Mouse (Mus musculus): ENCODE data around the gene Haghl. TPM values are rescaled to one million over a fixed set of nuclear protein-coding genes. Genes with fewer than 3 reads are reported as not detected.
"Not testable (repeated sequence)": the region's sequence is repeated elsewhere in the genome, so short reads cannot be mapped to it uniquely, and the experiment has no call there.

Haghl gene
- total and polyA plus RNA-seq, 2 experiments from 2014 or later = 141 to 154 TPM

- TF ChIP-seq CTCF (IDR thresholded peaks at IDR 0.05; ENCODE audit: low read depth) = no peak
- ATAC-seq (no peak), DNase-seq (no peak)
- Histone ChIP-seq H3K36me3 (ENCODE audit: insufficient read depth) (no peaks in the 10 kb centered on the region), H3K27ac (ENCODE audit: low read depth, low read length) (no peak overlapping the region), H3K4me1 (ENCODE audit: insufficient read depth) (no peaks in the 10 kb centered on the region), H3K27me3 (ENCODE audit: insufficient read depth, low read length) (no peaks in the 10 kb centered on the region), H3K4me3 (ENCODE audit: low read depth, low read length) (no peak overlapping the region), H3K9me3 (ENCODE audit: low read length) (no peaks in the 10 kb centered on the region), H3K9ac (no peak overlapping the region), H3K4me2 (ENCODE audit: low read depth) (no peak overlapping the region)
- WGBS = 92% methylated on average over 9 of the region's 9 CpGs
These were observed 41.6 kb downstream of the Haghl start for GRCm38 (mm10) chr17:25743831-25744230.

GRCm38 (mm10) chr17:25741471-25741870, 44.0 kb downstream of the Haghl start:
- DNase-seq; H3K9me3 ChIP-seq (ENCODE audit: low read length); H3K4me1 ChIP-seq (ENCODE audit: insufficient read depth); H3K4me2 ChIP-seq (ENCODE audit: low read depth); H3K36me3 ChIP-seq (ENCODE audit: insufficient read depth); H3K4me3 ChIP-seq (ENCODE audit: low read depth, low read length); ATAC-seq; H3K27ac ChIP-seq (ENCODE audit: low read depth, low read length); H3K27me3 ChIP-seq (ENCODE audit: insufficient read depth, low read length); H3K9ac ChIP-seq: not testable (repeated sequence)
- WGBS = 63% methylated on average over 12 of the region's 12 CpGs

- Histone ChIP-seq H3K4me2 (ENCODE audit: low read depth) (no peak overlapping the region), H3K4me3 (ENCODE audit: low read depth, low read length) (no peak overlapping the region), H3K4me1 (ENCODE audit: insufficient read depth) (no peaks in the 10 kb centered on the region), H3K36me3 (ENCODE audit: insufficient read depth) (no peaks in the 10 kb centered on the region), H3K27ac (ENCODE audit: low read depth, low read length) (no peak overlapping the region), H3K27me3 (ENCODE audit: insufficient read depth, low read length) (no peaks in the 10 kb centered on the region), H3K9me3 (ENCODE audit: low read length) (no peaks in the 10 kb centered on the region), H3K9ac (no peak overlapping the region)
- TF ChIP-seq CTCF (IDR thresholded peaks at IDR 0.05; ENCODE audit: low read depth) = no peak
- no peak for DNase-seq
- 81% methylated on average over 7 of the region's 7 CpGs for WGBS
- no peak for ATAC-seq
These were observed 46.6 kb downstream of the Haghl start for GRCm38 (mm10) chr17:25738861-25739260.

- TF ChIP-seq CTCF (IDR thresholded peaks at IDR 0.05; ENCODE audit: low read depth) = no peak
- Histone ChIP-seq H3K36me3 (ENCODE audit: insufficient read depth) (peaks cover 8% of the 10 kb centered on the region; the same call in 1 of the 2 replicates), H3K4me1 (ENCODE audit: insufficient read depth) (no peaks in the 10 kb centered on the region), H3K4me2 (ENCODE audit: low read depth) (no peak within 1 kb of the TSS), H3K4me3 (ENCODE audit: low read depth, low read length) (no peak within 1 kb of the TSS), H3K27me3 (ENCODE audit: insufficient read depth, low read length) (no peaks in the 10 kb centered on the region), H3K9ac (no peak within 1 kb of the TSS), H3K27ac (ENCODE audit: low read depth, low read length) (no peak within 1 kb of the TSS), H3K9me3 (ENCODE audit: low read length) (no peaks in the 10 kb centered on the region)
- DNase-seq (no peak), ATAC-seq (no peak)
- WGBS = 78% methylated on average over 3 of the region's 3 CpGs
These were observed 49.7 kb downstream of the Haghl start, which contains the start of gene Mslnl for GRCm38 (mm10) chr17:25735745-25736144. Gene Mslnl (plus strand): TSS chr17:25736042.

- Histone ChIP-seq H3K36me3 (ENCODE audit: insufficient read depth) (peaks cover 13% of the 10 kb centered on the region; the same call in 1 of the 2 replicates), H3K4me3 (ENCODE audit: low read depth, low read length) (no peak overlapping the region), H3K9ac (no peak overlapping the region), H3K4me2 (ENCODE audit: low read depth) (no peak overlapping the region), H3K27me3 (ENCODE audit: insufficient read depth, low read length) (no peaks in the 10 kb centered on the region), H3K4me1 (ENCODE audit: insufficient read depth) (no peaks in the 10 kb centered on the region), H3K9me3 (ENCODE audit: low read length) (no peaks in the 10 kb centered on the region), H3K27ac (ENCODE audit: low read depth, low read length) (no peak overlapping the region)
- WGBS = 87% methylated on average over 5 of the region's 5 CpGs
- no peak for DNase-seq
- ATAC-seq = no peak
- no peak for TF ChIP-seq CTCF (IDR thresholded peaks at IDR 0.05; ENCODE audit: low read depth)
These were observed 50.2 kb downstream of the Haghl start for GRCm38 (mm10) chr17:25735246-25735645.

- Histone ChIP-seq H3K4me3 (ENCODE audit: low read depth, low read length) (no peak overlapping the region), H3K9me3 (ENCODE audit: low read length) (no peaks in the 10 kb centered on the region), H3K4me1 (ENCODE audit: insufficient read depth) (peaks cover 9% of the 10 kb centered on the region; the same call in 1 of the 2 replicates), H3K27me3 (ENCODE audit: insufficient read depth, low read length) (no peaks in the 10 kb centered on the region), H3K4me2 (ENCODE audit: low read depth) (no peak overlapping the region), H3K36me3 (ENCODE audit: insufficient read depth) (peaks cover 15% of the 10 kb centered on the region; the same call in 1 of the 2 replicates), H3K9ac (no peak overlapping the region), H3K27ac (ENCODE audit: low read depth, low read length) (no peak overlapping the region)
- DNase-seq (peak; percentile 87), ATAC-seq (no peak)
- 19% methylated on average over 2 of the region's 2 CpGs for WGBS
- TF ChIP-seq CTCF (IDR thresholded peaks at IDR 0.05; ENCODE audit: low read depth) = peak; percentile 95
These were observed 53.4 kb downstream of the Haghl start for GRCm38 (mm10) chr17:25732082-25732481.

Small RNA genes within 50 kb of the gene (microRNA-seq; reads per million reads assigned to microRNA genes)
- gene Gm25083 (0 reads per million in 2 experiments), gene Mir3082 (0.39 to 0.49 reads per million in 2 experiments), gene Mir6966 (0 to 0.24 reads per million in 2 experiments)

Other genes with a start within 250 kb of the Haghl start
- gene Sox8, start 215.0 kb downstream of the Haghl start, total RNA-seq (2014; rRNA removed) = 26.6 and 27.4 TPM in 2 replicates
- gene Sox8, start 215.0 kb downstream of the Haghl start, polyA plus RNA-seq (2015; fragmentation: Nextera tagmentation; extraction: Ambion mirVana) = 20.8 and 22.6 TPM in 2 replicates
- 21.5 and 28.1 TPM in 2 replicates for gene Lmf1, start 206.6 kb downstream of the Haghl start, total RNA-seq (2014; rRNA removed)
- gene Lmf1, start 206.6 kb downstream of the Haghl start, polyA plus RNA-seq (2015; fragmentation: Nextera tagmentation; extraction: Ambion mirVana) = 13.9 and 17.8 TPM in 2 replicates
- 8.2 and 23.2 TPM in 2 replicates for gene Gng13, start 68.5 kb downstream of the Haghl start, total RNA-seq (2014; rRNA removed)
- gene Gng13, start 68.5 kb downstream of the Haghl start, polyA plus RNA-seq (2015; fragmentation: Nextera tagmentation; extraction: Ambion mirVana) = 17.0 and 24.5 TPM in 2 replicates
- gene Chtf18, start 58.3 kb downstream of the Haghl start, total RNA-seq (2014; rRNA removed) = 2.2 and 3.7 TPM in 2 replicates
- gene Chtf18, start 58.3 kb downstream of the Haghl start, polyA plus RNA-seq (2015; fragmentation: Nextera tagmentation; extraction: Ambion mirVana) = 2.3 and 3.3 TPM in 2 replicates
- 6.5 and 8.0 TPM in 2 replicates for gene Rpusd1, start 58.0 kb downstream of the Haghl start, total RNA-seq (2014; rRNA removed)
- gene Rpusd1, start 58.0 kb downstream of the Haghl start, polyA plus RNA-seq (2015; fragmentation: Nextera tagmentation; extraction: Ambion mirVana) = 30.0 and 30.7 TPM in 2 replicates
- gene Mslnl, start 49.6 kb downstream of the Haghl start, total RNA-seq (2014; rRNA removed) = 0.10 TPM in 1 of 2 replicates, not detected in the other
- not detected in 2 replicates for gene Mslnl, start 49.6 kb downstream of the Haghl start, polyA plus RNA-seq (2015; fragmentation: Nextera tagmentation; extraction: Ambion mirVana)
- gene Msln, start 31.3 kb downstream of the Haghl start, total RNA-seq (2014; rRNA removed) = 2.1 and 4.0 TPM in 2 replicates
- gene Msln, start 31.3 kb downstream of the Haghl start, polyA plus RNA-seq (2015; fragmentation: Nextera tagmentation; extraction: Ambion mirVana) = 0.97 and 1.3 TPM in 2 replicates
- gene Narfl, start 11.9 kb downstream of the Haghl start, total RNA-seq (2014; rRNA removed) = 31.0 and 35.0 TPM in 2 replicates
- 30.4 and 30.8 TPM in 2 replicates for gene Narfl, start 11.9 kb downstream of the Haghl start, polyA plus RNA-seq (2015; fragmentation: Nextera tagmentation; extraction: Ambion mirVana)
- 0.31 TPM in 1 of 2 replicates, not detected in the other for gene Ccdc78, start 907 bp upstream of the Haghl start, total RNA-seq (2014; rRNA removed)
- 0.36 and 0.45 TPM in 2 replicates for gene Ccdc78, start 907 bp upstream of the Haghl start, polyA plus RNA-seq (2015; fragmentation: Nextera tagmentation; extraction: Ambion mirVana)
- gene Fam173a, start 7.2 kb upstream of the Haghl start, total RNA-seq (2014; rRNA removed) = 82.5 and 84.2 TPM in 2 replicates
- 76.0 and 78.3 TPM in 2 replicates for gene Fam173a, start 7.2 kb upstream of the Haghl start, polyA plus RNA-seq (2015; fragmentation: Nextera tagmentation; extraction: Ambion mirVana)
- 0.31 TPM in 1 of 2 replicates, not detected in the other for gene AC134908.4, start 10.0 kb upstream of the Haghl start, total RNA-seq (2014; rRNA removed)
- gene AC134908.4, start 10.0 kb upstream of the Haghl start, polyA plus RNA-seq (2015; fragmentation: Nextera tagmentation; extraction: Ambion mirVana) = 1.1 TPM in 1 of 2 replicates, not detected in the other
- 136 and 148 TPM in 2 replicates for gene Metrn, start 11.5 kb upstream of the Haghl start, total RNA-seq (2014; rRNA removed)
- 56.9 and 59.3 TPM in 2 replicates for gene Metrn, start 11.5 kb upstream of the Haghl start, polyA plus RNA-seq (2015; fragmentation: Nextera tagmentation; extraction: Ambion mirVana)
- gene Fbxl16, start 23.4 kb upstream of the Haghl start, total RNA-seq (2014; rRNA removed) = 97.6 and 133 TPM in 2 replicates
- 27.1 and 58.7 TPM in 2 replicates for gene Fbxl16, start 23.4 kb upstream of the Haghl start, polyA plus RNA-seq (2015; fragmentation: Nextera tagmentation; extraction: Ambion mirVana)
- 36.5 and 37.5 TPM in 2 replicates for gene Wdr24, start 38.0 kb upstream of the Haghl start, total RNA-seq (2014; rRNA removed)
- 23.2 and 24.5 TPM in 2 replicates for gene Wdr24, start 38.0 kb upstream of the Haghl start, polyA plus RNA-seq (2015; fragmentation: Nextera tagmentation; extraction: Ambion mirVana)
- gene Jmjd8, start 43.2 kb upstream of the Haghl start, total RNA-seq (2014; rRNA removed) = 44.3 and 52.2 TPM in 2 replicates
- gene Jmjd8, start 43.2 kb upstream of the Haghl start, polyA plus RNA-seq (2015; fragmentation: Nextera tagmentation; extraction: Ambion mirVana) = 46.7 and 49.5 TPM in 2 replicates
- gene Stub1, start 47.7 kb upstream of the Haghl start, total RNA-seq (2014; rRNA removed) = 237 and 238 TPM in 2 replicates
- 314 and 324 TPM in 2 replicates for gene Stub1, start 47.7 kb upstream of the Haghl start, polyA plus RNA-seq (2015; fragmentation: Nextera tagmentation; extraction: Ambion mirVana)
- 85.4 and 90.7 TPM in 2 replicates for gene Rhbdl1, start 51.6 kb upstream of the Haghl start, total RNA-seq (2014; rRNA removed)
- 77.6 and 83.3 TPM in 2 replicates for gene Rhbdl1, start 51.6 kb upstream of the Haghl start, polyA plus RNA-seq (2015; fragmentation: Nextera tagmentation; extraction: Ambion mirVana)
- gene Gm20683, start 56.1 kb upstream of the Haghl start, total RNA-seq (2014; rRNA removed) = 23.2 and 23.8 TPM in 2 replicates
- 9.2 and 12.3 TPM in 2 replicates for gene Gm20683, start 56.1 kb upstream of the Haghl start, polyA plus RNA-seq (2015; fragmentation: Nextera tagmentation; extraction: Ambion mirVana)
- 35.4 and 53.1 TPM in 2 replicates for gene Rhot2, start 59.2 kb upstream of the Haghl start, total RNA-seq (2014; rRNA removed)
- gene Rhot2, start 59.2 kb upstream of the Haghl start, polyA plus RNA-seq (2015; fragmentation: Nextera tagmentation; extraction: Ambion mirVana) = 8.1 and 11.3 TPM in 2 replicates
- 29.8 and 40.2 TPM in 2 replicates for gene Wdr90, start 75.8 kb upstream of the Haghl start, total RNA-seq (2014; rRNA removed)
- gene Wdr90, start 75.8 kb upstream of the Haghl start, polyA plus RNA-seq (2015; fragmentation: Nextera tagmentation; extraction: Ambion mirVana) = 8.0 and 13.2 TPM in 2 replicates
- gene Mcrip2, start 83.1 kb upstream of the Haghl start, total RNA-seq (2014; rRNA removed) = 10.3 and 16.5 TPM in 2 replicates
- 32.5 and 37.1 TPM in 2 replicates for gene Mcrip2, start 83.1 kb upstream of the Haghl start, polyA plus RNA-seq (2015; fragmentation: Nextera tagmentation; extraction: Ambion mirVana)
- gene Mettl26, start 89.4 kb upstream of the Haghl start, total RNA-seq (2014; rRNA removed) = 37.0 and 41.7 TPM in 2 replicates
- 43.1 and 62.2 TPM in 2 replicates for gene Mettl26, start 89.4 kb upstream of the Haghl start, polyA plus RNA-seq (2015; fragmentation: Nextera tagmentation; extraction: Ambion mirVana)
- gene Wfikkn1, start 95.2 kb upstream of the Haghl start, total RNA-seq (2014; rRNA removed) = 0.23 and 1.5 TPM in 2 replicates
- gene Wfikkn1, start 95.2 kb upstream of the Haghl start, polyA plus RNA-seq (2015; fragmentation: Nextera tagmentation; extraction: Ambion mirVana) = 0.28 and 0.29 TPM in 2 replicates
- 30.9 and 31.4 TPM in 2 replicates for gene Rab40c, start 134.1 kb upstream of the Haghl start, total RNA-seq (2014; rRNA removed)
- gene Rab40c, start 134.1 kb upstream of the Haghl start, polyA plus RNA-seq (2015; fragmentation: Nextera tagmentation; extraction: Ambion mirVana) = 40.3 and 46.1 TPM in 2 replicates
- 42.2 and 50.6 TPM in 2 replicates for gene Pigq, start 159.3 kb upstream of the Haghl start, total RNA-seq (2014; rRNA removed)
- 58.1 and 63.7 TPM in 2 replicates for gene Pigq, start 159.3 kb upstream of the Haghl start, polyA plus RNA-seq (2015; fragmentation: Nextera tagmentation; extraction: Ambion mirVana)
- not detected in 2 replicates for gene Nhlrc4, start 159.3 kb upstream of the Haghl start, total RNA-seq (2014; rRNA removed)
- 0.44 TPM in 1 of 2 replicates, not detected in the other for gene Nhlrc4, start 159.3 kb upstream of the Haghl start, polyA plus RNA-seq (2015; fragmentation: Nextera tagmentation; extraction: Ambion mirVana)
- 0.10 TPM in 1 of 2 replicates, not detected in the other for gene A930017K11Rik, start 166.9 kb upstream of the Haghl start, total RNA-seq (2014; rRNA removed)
- 0.07 TPM in 1 of 2 replicates, not detected in the other for gene A930017K11Rik, start 166.9 kb upstream of the Haghl start, polyA plus RNA-seq (2015; fragmentation: Nextera tagmentation; extraction: Ambion mirVana)
- 24.7 and 24.9 TPM in 2 replicates for gene Capn15, start 200.1 kb upstream of the Haghl start, total RNA-seq (2014; rRNA removed)
- 11.4 and 15.2 TPM in 2 replicates for gene Capn15, start 200.1 kb upstream of the Haghl start, polyA plus RNA-seq (2015; fragmentation: Nextera tagmentation; extraction: Ambion mirVana)

Measured in forebrain, postnatal 0 days (tissue).